Mouse (Mus musculus): ENCODE results near the gene Kbtbd6.

DNA sequence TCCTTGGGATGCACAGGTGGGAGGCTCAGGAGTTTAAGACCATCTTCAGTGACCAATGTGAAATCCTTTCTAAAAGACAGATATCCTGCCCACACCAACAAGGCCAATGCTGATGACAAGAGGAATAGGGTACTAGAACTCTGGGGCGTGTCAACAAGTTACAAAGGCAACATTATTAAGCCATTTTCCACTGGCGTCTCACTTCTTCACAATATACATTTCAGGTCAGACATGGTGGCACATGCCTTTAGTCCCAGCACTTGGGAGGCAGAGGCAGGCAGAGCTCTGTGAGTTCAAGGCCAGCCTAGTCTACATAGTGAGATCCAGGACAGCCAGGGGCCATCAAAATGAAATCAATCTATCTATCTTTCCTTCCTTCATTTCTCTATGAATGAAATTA is 21.7 kb downstream of the Kbtbd6 start:
- no peak for TF ChIP-seq CTCF (IDR thresholded peaks at IDR 0.05; ENCODE audit: extremely low read depth, insufficient read length, insufficient replicate concordance, low read depth, low read length)
- no peak for TF ChIP-seq POLR2A (IDR thresholded peaks at IDR 0.05; ENCODE audit: low read depth, low read length)

Data from small intestine, adult 2 months (tissue).